Mouse (Mus musculus): ENCODE results near the gene Wnt10b. TPM values are rescaled to one million over a fixed set of nuclear protein-coding genes. Genes with fewer than 3 reads are reported as not detected.
"Not testable (repeated sequence)": the region's sequence is repeated elsewhere in the genome, so short reads cannot be mapped to it uniquely, and the experiment has no call there.

Wnt10b gene
- total and polyA plus RNA-seq, 2 experiments: not detected

- H3K4me3 ChIP-seq (ENCODE audit: insufficient read depth, low read depth, low read length): no peak overlapping the region
- no peaks in the 10 kb centered on the region for H3K36me3 ChIP-seq (ENCODE audit: control insufficient read depth, insufficient read depth, low read length)
- DNase-seq (ENCODE audit: extremely low read depth, low read depth, low spot score): no peak
- TF ChIP-seq CTCF (IDR thresholded peaks at IDR 0.05; ENCODE audit: low read depth, low read length) (no peak), POLR2A (IDR thresholded peaks at IDR 0.05; ENCODE audit: extremely low read depth, insufficient read depth, low read length) (no peak)
- no peak overlapping the region for H3K27ac ChIP-seq (replicated peaks; ENCODE audit: insufficient read depth, low read depth, low read length)
- H3K79me2 ChIP-seq (ENCODE audit: control insufficient read depth, insufficient read depth, low read length): peaks cover 13% of the 10 kb centered on the region; the same call in 1 of the 2 replicates
- no peak overlapping the region for H3K9ac ChIP-seq (ENCODE audit: low read depth, low read length)
- H3K27me3 ChIP-seq (ENCODE audit: control insufficient read depth, insufficient read depth, low read length): no peaks in the 10 kb centered on the region
- 96% methylated on average over 2 of the region's 2 CpGs for WGBS
- no peaks in the 10 kb centered on the region for H3K4me1 ChIP-seq (ENCODE audit: control insufficient read depth, insufficient read depth, low read length)
Observed at GRCm38 (mm10) chr15:98749093-98749492, 28.9 kb downstream of the Wnt10b start.

GRCm38 (mm10) chr15:98747296-98747695 lies 30.7 kb downstream of the Wnt10b start:
- H3K4me3 ChIP-seq (ENCODE audit: insufficient read depth, low read depth, low read length): no peak overlapping the region
- no peak for DNase-seq (ENCODE audit: extremely low read depth, low read depth, low spot score)
- no peaks in the 10 kb centered on the region for H3K27me3 ChIP-seq (ENCODE audit: control insufficient read depth, insufficient read depth, low read length)
- no peaks in the 10 kb centered on the region for H3K4me1 ChIP-seq (ENCODE audit: control insufficient read depth, insufficient read depth, low read length)
- TF ChIP-seq POLR2A (IDR thresholded peaks at IDR 0.05; ENCODE audit: extremely low read depth, insufficient read depth, low read length) (no peak), CTCF (IDR thresholded peaks at IDR 0.05; ENCODE audit: low read depth, low read length) (no peak)
- H3K9ac ChIP-seq (ENCODE audit: low read depth, low read length): no peak overlapping the region
- WGBS: 46% methylated on average over 6 of the region's 6 CpGs
- H3K36me3 ChIP-seq (ENCODE audit: control insufficient read depth, insufficient read depth, low read length): no peaks in the 10 kb centered on the region
- H3K27ac ChIP-seq (replicated peaks; ENCODE audit: insufficient read depth, low read depth, low read length): no peak overlapping the region
- peaks cover 11% of the 10 kb centered on the region; the same call in 1 of the 2 replicates for H3K79me2 ChIP-seq (ENCODE audit: control insufficient read depth, insufficient read depth, low read length)

DNA sequence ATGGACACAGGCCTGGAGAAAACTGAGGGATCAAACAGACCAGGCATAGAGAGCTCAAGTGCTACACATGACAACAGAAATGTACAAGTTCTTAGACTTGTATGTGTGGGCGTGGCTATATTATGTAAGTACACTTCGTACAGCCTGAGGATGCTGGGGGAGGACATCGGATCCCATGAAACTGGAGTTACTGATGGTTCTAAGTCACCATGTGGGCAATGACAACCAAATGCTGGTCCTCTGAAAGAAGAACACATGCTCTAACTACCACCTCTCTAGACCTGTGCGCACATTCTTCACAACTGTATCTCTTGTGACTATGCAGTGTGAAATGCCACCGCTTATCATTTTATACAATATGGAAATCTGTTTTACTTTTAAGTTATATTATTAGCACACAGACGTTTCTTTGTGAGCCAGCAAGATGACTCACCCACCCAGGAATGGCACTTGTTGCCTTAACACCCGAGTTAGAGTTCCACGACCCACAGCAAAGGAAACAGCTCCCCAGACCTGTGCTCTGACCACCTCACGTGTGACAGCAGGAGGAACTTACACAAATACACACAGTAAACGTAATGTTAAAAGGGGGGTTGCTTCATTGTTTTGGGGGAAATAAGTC lies 31.5 kb downstream of the Wnt10b start:
- Histone ChIP-seq H3K4me1 (ENCODE audit: control insufficient read depth, insufficient read depth, low read length) (no peaks in the 10 kb centered on the region), H3K27ac (replicated peaks; ENCODE audit: insufficient read depth, low read depth, low read length) (no peak overlapping the region), H3K9ac (ENCODE audit: low read depth, low read length) (no peak overlapping the region), H3K36me3 (ENCODE audit: control insufficient read depth, insufficient read depth, low read length) (no peaks in the 10 kb centered on the region), H3K27me3 (ENCODE audit: control insufficient read depth, insufficient read depth, low read length) (no peaks in the 10 kb centered on the region), H3K4me3 (ENCODE audit: insufficient read depth, low read depth, low read length) (no peak overlapping the region), H3K79me2 (ENCODE audit: control insufficient read depth, insufficient read depth, low read length) (peaks cover 10% of the 10 kb centered on the region; the same call in 1 of the 2 replicates)
- 81% methylated on average over 10 of the region's 10 CpGs for WGBS
- TF ChIP-seq POLR2A (IDR thresholded peaks at IDR 0.05; ENCODE audit: extremely low read depth, insufficient read depth, low read length): no peak
- TF ChIP-seq CTCF (IDR thresholded peaks at IDR 0.05; ENCODE audit: low read depth, low read length): no peak
- no peak for DNase-seq (ENCODE audit: extremely low read depth, low read depth, low spot score)

DNA sequence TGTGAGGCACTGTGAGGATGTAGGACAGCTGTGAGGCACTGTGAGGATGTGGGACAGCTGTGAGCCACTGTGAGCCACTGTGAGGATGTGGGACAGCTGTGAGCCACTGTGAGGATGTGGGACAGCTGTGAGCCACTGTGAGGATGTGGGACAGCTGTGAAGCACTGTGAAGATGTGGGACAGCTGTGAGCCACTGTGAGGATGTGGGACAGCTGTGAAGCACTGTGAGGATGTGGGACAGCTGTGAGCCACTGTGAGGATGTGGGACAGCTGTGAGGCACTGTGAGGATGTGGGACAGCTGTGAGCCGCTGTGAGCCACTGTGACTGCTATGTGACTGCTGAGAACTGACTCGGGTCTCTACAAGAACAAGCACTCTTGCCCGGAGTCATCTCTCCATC lies 34.1 kb downstream of the Wnt10b start:
- not testable (repeated sequence) for H3K27ac ChIP-seq (replicated peaks; ENCODE audit: insufficient read depth, low read depth, low read length); H3K27me3 ChIP-seq (ENCODE audit: control insufficient read depth, insufficient read depth, low read length); H3K4me3 ChIP-seq (ENCODE audit: insufficient read depth, low read depth, low read length); DNase-seq (ENCODE audit: extremely low read depth, low read depth, low spot score); H3K79me2 ChIP-seq (ENCODE audit: control insufficient read depth, insufficient read depth, low read length); H3K36me3 ChIP-seq (ENCODE audit: control insufficient read depth, insufficient read depth, low read length); H3K4me1 ChIP-seq (ENCODE audit: control insufficient read depth, insufficient read depth, low read length); H3K9ac ChIP-seq (ENCODE audit: low read depth, low read length)
- 88% methylated on average over 3 of the region's 3 CpGs for WGBS

DNA sequence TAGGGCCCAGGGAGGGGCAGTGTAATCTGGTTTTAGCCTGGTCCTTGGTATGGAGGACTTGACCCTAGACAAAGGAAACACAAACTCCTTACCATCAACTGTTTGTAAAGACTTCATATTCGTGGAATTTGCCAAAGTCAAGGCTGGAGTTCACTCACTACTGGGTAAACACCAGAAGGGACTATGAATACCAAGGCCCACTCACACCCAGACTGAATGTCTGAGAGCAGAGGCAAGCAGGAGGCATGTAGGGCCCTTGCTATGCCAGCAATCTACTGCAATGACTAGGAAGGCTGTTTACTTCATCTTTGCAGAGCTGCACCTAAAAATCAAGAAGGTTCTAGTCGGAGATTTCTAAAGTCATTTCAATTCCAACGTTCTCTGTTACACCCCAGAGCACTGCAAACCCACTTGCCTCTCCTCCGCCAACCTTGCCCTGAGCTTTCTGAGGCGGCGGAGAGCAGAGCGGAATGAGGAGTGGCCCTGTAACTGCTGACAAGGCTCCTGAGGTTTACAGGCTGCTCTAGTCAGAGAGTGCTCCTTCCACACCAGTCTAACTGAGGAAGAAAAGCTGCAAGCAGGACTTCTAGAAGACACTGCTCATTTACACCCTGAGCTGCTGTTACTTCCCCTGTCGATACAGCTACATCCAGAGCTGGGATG lies 35.1 kb downstream of the Wnt10b start:
- H3K27ac ChIP-seq (replicated peaks; ENCODE audit: insufficient read depth, low read depth, low read length): no peak overlapping the region
- 82% methylated on average over 8 of the region's 8 CpGs for WGBS
- peaks cover 11% of the 10 kb centered on the region for H3K4me1 ChIP-seq (ENCODE audit: control insufficient read depth, insufficient read depth, low read length)
- DNase-seq (ENCODE audit: extremely low read depth, low read depth, low spot score): no peak
- H3K4me3 ChIP-seq (ENCODE audit: insufficient read depth, low read depth, low read length): no peak overlapping the region
- H3K9ac ChIP-seq (ENCODE audit: low read depth, low read length): no peak overlapping the region
- H3K79me2 ChIP-seq (ENCODE audit: control insufficient read depth, insufficient read depth, low read length): peaks cover 3% of the 10 kb centered on the region; the same call in 1 of the 2 replicates
- no peaks in the 10 kb centered on the region for H3K27me3 ChIP-seq (ENCODE audit: control insufficient read depth, insufficient read depth, low read length)
- TF ChIP-seq CTCF (IDR thresholded peaks at IDR 0.05; ENCODE audit: low read depth, low read length) (no peak), POLR2A (IDR thresholded peaks at IDR 0.05; ENCODE audit: extremely low read depth, insufficient read depth, low read length) (no peak)
- H3K36me3 ChIP-seq (ENCODE audit: control insufficient read depth, insufficient read depth, low read length): no peaks in the 10 kb centered on the region

- H3K9ac ChIP-seq (ENCODE audit: low read depth, low read length): no peak overlapping the region
- no peaks in the 10 kb centered on the region for H3K36me3 ChIP-seq (ENCODE audit: control insufficient read depth, insufficient read depth, low read length)
- H3K79me2 ChIP-seq (ENCODE audit: control insufficient read depth, insufficient read depth, low read length): no peaks in the 10 kb centered on the region
- no peaks in the 10 kb centered on the region for H3K27me3 ChIP-seq (ENCODE audit: control insufficient read depth, insufficient read depth, low read length)
- DNase-seq (ENCODE audit: extremely low read depth, low read depth, low spot score): no peak
- no peak overlapping the region for H3K27ac ChIP-seq (replicated peaks; ENCODE audit: insufficient read depth, low read depth, low read length)
- H3K4me3 ChIP-seq (ENCODE audit: insufficient read depth, low read depth, low read length): no peak overlapping the region
- H3K4me1 ChIP-seq (ENCODE audit: control insufficient read depth, insufficient read depth, low read length): peaks cover 12% of the 10 kb centered on the region
- WGBS: 94% methylated on average over 8 of the region's 8 CpGs
- no peak for TF ChIP-seq CTCF (IDR thresholded peaks at IDR 0.05; ENCODE audit: low read depth, low read length)
- TF ChIP-seq POLR2A (IDR thresholded peaks at IDR 0.05; ENCODE audit: extremely low read depth, insufficient read depth, low read length): no peak
Observed at GRCm38 (mm10) chr15:98740219-98740618, 37.7 kb downstream of the Wnt10b start.
